Mouse (Mus musculus) gastrocnemius, postnatal 36 days (tissue): ENCODE measurements around the gene Ier2. TPM values are rescaled to one million over a fixed set of nuclear protein-coding genes. Genes with fewer than 3 reads are reported as not detected.
"Not testable (repeated sequence)": the region's sequence is repeated elsewhere in the genome, so short reads cannot be mapped to it uniquely, and the experiment has no call there.

ENCODE experiments used
- DNase-seq, 2 experiments: peaks; one replicate each; pipeline ENCODE4 v3.0.0; 2022
- intact Hi-C: fragments of 180-260 bp; cut with DNase I; formaldehyde crosslinking; loops from one replicate; pipeline ENCODE4 v1.15.1; 2025
- total RNA-seq, 2 experiments: library from RNA; stranded (reverse); gene quantifications; 2 replicates each; pipeline ENCODE4 v1.2.3; 2021

Gene Ier2
- total RNA-seq, 2 experiments from 2014 or later = 5.6 to 9.3 TPM

DNA sequence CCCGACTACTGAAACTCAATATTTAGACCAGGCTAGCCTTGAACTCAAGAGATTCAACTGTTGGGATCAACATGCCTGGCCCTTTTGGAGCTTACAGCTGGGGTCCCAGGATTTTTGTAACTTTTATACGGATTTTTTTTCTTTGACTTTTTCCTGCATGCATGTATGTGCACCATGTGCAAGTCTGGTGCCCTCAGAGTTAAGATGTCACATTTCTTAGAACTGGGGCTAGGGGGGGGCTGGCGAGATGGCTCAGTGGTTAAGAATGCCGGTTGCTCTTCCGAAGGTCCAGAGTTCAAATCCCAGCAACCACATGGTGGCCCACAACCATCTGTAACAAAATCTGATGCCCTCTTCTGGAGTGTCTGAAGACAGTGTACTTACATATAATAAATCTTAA is 37.9 kb upstream of the Ier2 start:
- DNase-seq = no peak
- intact Hi-C loops = loop anchor here (5.0 kb wide), 1 partner anchor 38 kb away; the partner anchor contains the start of gene Ier2

- intact Hi-C loops = loop anchor here (2.0 to 5.0 kb wide), 2 partner anchors 38 to 111 kb away; partner anchors contain the start of gene Ier2
- DNase-seq = peak; percentile 57 to 61
These were observed 37.2 kb upstream of the Ier2 start for GRCm38 (mm10) chr8:84699861-84700322.

GRCm38 (mm10) chr8:84698929-84699401 is 36.3 kb upstream of the Ier2 start:
- intact Hi-C loops = loop anchor here (2.0 kb wide), 1 partner anchor 112 kb away; no protein-coding TSS in a partner anchor
- peak; percentile 61 to 73 for DNase-seq

GRCm38 (mm10) chr8:84698288-84698687 is 35.6 kb upstream of the Ier2 start:
- intact Hi-C loops = loop anchor here (2.0 kb wide), 1 partner anchor 113 kb away; no protein-coding TSS in a partner anchor
- no peak for DNase-seq

DNA sequence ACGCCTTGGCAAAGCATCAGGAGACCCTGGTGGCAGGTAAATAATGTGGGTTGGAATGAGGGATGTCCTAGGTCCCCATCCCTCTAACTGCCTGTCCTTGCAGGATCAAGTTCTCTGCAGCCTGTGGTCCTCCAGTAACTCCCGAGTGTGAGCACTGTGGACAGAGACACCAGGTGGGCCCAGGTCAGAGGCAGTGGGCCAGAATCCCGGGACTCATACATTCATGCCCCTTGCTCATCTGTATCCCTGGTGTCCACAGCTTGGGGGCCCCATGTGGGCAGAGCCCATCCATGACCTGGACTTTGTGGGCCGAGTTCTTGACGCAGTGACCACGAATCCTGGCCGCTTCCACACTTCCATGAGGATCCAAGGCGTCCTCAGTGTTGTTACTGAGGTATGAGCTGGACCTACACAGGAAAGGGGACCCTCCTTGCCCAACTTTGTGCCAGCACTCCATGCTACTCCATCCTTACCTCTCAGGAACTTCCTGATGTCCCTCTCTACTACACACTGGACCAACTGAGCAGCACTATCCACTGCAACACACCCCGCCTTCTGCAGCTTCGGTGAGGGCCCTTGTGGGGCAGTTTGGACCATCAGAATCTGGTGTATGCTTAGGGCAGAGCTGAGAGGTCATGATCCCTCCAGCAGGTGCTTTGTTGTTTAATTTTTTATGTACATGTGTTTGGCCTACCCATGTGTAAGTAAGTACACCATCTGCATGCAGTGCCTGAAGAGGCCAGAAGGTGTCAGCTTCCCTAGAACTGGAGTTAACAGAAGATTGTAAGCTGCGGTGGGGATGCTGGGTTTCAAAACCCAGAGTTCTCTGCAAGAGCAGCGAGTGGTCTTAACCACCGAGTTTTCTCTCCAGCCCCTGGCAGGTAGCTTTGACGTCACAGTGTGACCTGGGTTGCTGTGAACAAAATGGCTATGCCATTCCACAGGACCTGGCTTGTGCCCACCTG is 34.8 kb upstream of the Ier2 start:
- intact Hi-C loops = loop anchor here (2.0 kb wide), 1 partner anchor 113 kb away; no protein-coding TSS in a partner anchor
- peak in 1 of 2 experiments; percentile 29 for DNase-seq

DNA sequence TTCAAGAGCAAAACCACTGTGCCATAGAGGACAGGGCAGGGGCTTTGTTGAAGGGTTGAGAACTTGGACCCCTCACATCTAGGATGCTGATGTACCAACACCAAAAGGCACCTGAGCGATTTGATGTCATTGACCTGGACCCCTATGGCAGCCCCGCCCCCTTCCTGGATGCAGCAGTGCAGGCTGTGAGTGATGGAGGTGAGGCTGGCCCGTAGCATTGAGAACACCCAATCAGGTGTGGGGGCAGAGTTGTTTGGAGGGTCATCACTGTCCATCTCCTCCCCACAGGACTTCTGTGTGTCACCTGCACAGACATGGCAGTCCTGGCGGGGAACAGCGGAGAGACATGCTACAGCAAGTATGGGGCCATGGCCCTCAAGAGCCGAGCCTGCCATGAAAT is 32.5 kb upstream of the Ier2 start:
- intact Hi-C loops = no loop called here
- DNase-seq = no peak

GRCm38 (mm10) chr8:84693332-84693731 is 30.7 kb upstream of the Ier2 start:
- no peak for DNase-seq
- intact Hi-C loops = no loop called here

DNA sequence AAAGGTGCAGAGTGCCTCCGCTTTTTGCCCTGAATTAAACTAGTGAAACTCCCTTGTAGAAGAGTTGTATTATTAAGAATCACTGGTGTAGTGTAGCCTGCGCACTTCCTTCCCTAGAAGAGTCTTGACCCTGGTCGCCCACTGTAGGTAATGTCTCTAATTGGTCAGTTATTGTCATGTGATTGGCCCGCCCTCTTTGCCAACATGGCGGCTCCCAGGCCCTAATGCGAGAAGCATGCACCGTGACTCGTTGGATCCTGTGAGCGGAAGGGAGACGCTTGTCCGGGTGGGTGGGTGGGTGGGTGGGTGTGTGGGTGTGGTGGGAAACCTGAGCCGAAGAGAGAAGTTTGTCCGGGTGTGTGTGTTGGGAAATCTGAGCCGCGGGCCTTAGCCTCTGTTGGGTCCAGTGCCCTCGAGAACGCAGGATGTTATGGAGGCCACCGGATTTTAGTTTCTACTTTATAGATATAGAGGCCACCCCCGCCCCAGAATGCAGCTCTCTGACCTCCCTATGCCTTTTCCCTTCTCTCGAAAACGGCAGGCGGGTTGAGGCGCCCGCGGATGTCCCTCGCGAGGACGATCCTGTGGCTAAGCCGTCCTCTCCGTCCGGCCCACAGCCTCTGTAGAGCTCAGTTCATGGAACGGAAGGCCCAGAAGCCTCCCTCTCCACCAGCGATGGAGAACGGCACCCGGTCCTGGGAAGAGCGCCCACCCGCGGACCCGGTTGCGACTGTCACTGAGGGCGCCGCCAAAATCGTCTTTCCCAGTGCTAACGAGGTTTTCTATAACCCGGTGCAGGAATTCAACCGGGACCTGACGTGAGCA is 26.7 kb upstream of the Ier2 start:
- intact Hi-C loops = no loop called here

GRCm38 (mm10) chr8:84687705-84688100 is 25.1 kb upstream of the Ier2 start, which contains the start of gene Nacc1:
Nacc1 (minus strand) TSS chr8:84687862.
- intact Hi-C loops = no loop called here
- DNase-seq = peak; percentile 69 to 81

More for the DNA sequence above, 26.7 kb upstream of the Ier2 start:
- peak; percentile 67 to 82 for DNase-seq

DNA sequence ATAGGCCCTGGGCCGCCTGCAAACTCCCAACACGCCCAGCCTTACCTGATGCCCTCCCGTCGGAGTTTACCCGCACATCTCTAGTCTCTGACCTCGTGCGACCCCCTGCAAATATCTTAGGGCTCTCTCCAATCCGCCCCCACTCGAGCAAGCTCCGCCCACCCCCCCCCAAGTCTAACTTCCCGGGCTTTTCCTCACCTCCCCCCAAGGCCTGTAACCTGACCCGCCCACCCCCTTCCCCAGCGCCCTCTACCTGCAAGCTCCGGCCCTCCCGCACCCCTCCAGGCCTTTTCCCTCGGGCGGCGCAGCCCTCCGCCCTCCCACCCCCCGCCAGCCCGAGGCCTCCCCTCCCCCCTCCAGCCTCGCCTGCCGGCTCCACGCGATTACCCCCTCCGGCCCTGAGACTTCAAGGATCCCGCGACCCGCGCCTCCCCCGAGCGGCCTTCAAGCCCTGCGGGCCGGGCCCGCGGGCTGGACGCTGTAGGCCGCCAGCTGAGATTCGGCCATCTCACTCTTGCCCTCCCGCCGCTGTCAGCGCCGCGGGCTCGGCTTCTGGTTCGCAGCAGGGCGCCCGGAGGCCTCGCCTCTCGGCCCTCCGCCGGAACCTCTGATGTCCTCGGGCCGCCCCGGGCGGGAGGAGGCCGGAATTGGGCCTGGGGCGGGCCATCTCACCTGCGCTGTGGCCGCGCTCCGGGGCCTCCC is 24.5 kb upstream of the Ier2 start:
- DNase-seq = peak in 1 of 2 experiments; percentile 20
- intact Hi-C loops = no loop called here

GRCm38 (mm10) chr8:84686191-84687002 is 23.7 kb upstream of the Ier2 start, which contains the start of gene Trmt1:
Trmt1 (plus strand) TSS chr8:84686307.
- intact Hi-C loops = no loop called here
- peak in 1 of 2 experiments; percentile 22 for DNase-seq

- no peak for DNase-seq
- intact Hi-C loops = loop anchor here (2.0 kb wide), 1 partner anchor 14 kb away; no protein-coding TSS in a partner anchor
These were observed 21.9 kb upstream of the Ier2 start for GRCm38 (mm10) chr8:84684537-84684936.

GRCm38 (mm10) chr8:84682257-84682656 is 19.6 kb upstream of the Ier2 start:
- intact Hi-C loops = no loop called here
- DNase-seq = no peak

DNA sequence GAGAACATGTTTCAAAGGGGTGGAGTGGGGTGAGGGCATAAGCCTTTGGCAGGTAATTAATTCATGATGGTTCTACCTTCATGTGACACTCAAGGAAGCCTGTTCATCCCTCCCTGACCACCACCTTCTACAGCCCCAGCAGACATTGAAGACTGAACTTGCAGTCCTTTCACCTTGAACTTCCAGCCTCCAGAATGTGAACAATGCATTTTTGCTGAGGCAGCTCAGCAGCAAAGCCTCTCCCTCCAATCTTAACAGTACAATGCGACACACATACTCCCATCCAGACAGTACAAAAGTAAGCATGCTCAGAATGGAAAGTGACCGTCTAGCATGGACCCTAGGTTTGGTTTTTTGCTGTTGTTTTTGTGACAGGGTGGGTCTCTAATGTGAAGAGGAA is 18.8 kb upstream of the Ier2 start:
- DNase-seq = no peak
- intact Hi-C loops = no loop called here

- intact Hi-C loops = no loop called here
These were observed 14.7 kb upstream of the Ier2 start for GRCm38 (mm10) chr8:84677305-84677704.

DNA sequence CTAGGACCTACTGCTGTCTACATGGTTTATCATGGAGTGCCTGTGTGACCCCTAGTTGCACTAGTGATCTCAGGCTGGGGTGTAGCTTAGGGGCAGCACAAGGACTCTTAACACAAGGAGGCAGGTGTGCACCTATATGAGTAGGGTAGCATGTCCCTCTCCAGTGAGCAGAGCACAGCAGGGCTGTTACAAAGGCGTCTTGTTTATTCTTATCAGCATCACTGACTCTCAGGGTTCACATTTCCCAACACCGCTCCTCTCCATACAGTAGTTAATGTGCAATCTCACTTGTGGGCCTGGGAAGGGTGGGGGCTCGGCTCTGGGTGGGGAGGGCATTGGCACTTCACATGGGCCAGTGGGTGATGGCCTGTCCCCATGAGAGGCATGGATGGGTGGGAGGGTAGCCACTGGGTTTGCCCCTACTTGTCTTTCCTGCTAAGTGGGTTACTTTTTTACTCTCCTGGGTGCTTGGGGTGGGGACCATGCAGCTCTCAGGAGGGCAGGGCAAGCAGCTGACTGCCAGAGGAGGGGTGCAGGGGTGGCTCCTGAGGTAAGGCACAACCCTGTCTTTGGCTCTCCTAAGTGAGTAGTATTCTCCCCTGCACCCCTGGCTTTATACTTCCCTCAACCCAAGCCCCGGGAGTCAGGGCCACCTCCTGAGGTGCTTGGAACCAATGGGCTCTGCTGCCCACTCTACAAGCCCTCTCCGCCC is 7.8 kb upstream of the Ier2 start:
- not testable (repeated sequence) for DNase-seq
- intact Hi-C loops = loop anchor here (2.0 kb wide), 1 partner anchor 14 kb away; no protein-coding TSS in a partner anchor

More at GRCm38 (mm10) chr8:84677305-84677704, 14.7 kb upstream of the Ier2 start:
- no peak for DNase-seq

DNA sequence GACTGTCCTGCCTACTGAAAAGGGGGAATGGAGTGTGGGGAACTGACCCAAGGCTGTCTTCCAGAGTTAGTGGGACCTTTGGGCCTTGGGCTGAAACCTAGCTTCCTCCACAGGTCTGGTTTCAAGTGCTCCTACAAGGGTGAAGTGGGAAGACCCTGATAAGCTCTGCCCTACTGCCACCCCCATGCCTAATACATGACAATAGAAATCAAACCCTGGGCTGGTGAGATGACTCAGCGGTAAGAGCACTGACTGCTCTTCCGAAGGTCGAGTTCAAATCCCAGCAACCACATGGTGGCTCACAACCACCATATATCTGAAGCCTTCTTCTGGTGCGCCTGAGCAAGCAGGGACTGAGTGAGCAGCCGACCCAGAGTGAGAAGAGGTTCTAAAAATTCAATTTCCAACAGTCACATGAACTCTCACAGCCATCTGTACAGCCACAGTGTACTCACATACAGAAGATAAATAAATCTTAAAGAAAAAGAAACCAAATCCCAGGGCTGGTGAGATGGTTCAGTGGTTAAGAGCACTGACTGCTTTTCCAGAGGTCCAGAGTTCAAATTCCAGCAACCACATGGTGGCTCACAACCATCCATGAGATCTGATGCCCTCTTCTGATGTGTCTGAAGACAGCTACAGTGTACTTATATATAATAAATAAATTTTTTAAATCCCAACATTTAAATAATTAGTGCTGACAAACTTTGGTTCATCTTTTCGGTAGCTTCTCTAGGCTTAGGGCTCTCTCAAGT is 6.3 kb upstream of the Ier2 start:
- intact Hi-C loops = no loop called here
- no peak for DNase-seq
